Mouse (Mus musculus): ENCODE measurements at regions not wholly inside any gene's neighbourhood (a gene's known extent, or its start where the extent isn't known, plus 50 kb on each side); places are given as distances from the start of the nearest gene placed in this dataset.

DNA sequence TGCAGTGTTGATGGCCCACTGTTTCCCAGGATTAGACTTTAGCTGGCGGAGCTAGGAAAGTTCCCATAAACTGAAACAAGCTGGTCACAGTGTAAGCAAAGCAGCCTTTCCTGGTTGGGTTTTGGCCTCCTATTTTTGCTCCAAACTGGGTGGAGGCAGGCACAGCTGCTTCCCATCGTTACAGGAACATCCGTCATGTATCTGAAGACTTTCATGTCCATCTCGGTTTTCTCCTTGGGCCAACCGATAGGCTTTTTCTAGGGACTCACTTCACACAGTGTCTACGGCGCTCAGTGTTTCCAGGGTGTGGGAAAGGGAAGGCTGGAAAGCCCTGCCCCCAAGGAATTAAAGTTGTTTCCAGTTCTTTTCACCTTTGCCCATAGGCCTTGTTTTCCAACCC is 158.6 kb downstream of the Ndfip2 start:
- no peak for DNase-seq (ENCODE audit: low spot score)

GRCm38 (mm10) chr14:105404662-105405061 is 146.3 kb downstream of the Ndfip2 start:
- DNase-seq (ENCODE audit: low spot score): no peak

- DNase-seq (ENCODE audit: low spot score): no peak
These were observed 145.9 kb downstream of the Ndfip2 start for GRCm38 (mm10) chr14:105404241-105404640.

DNA sequence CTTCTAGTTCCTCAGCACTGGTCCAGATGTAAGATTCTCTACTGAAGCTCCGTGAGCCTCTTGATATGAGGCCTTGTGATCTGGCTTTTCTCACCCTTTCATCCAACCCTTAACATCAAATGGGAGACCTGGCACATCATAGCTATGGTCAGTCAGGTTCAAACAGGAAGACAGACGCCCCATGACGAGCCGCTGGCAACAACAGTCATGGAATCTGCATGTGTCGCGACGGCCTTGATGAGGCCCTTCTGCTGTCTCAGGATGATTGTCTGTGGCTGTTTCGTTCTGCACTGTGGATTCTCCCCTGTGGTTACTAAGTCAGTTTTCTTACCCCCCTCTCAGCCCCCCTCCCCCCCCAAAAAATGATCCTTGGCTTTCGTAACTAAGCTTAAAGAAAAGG is 144.9 kb downstream of the Ndfip2 start:
- no peak for DNase-seq (ENCODE audit: low spot score)

GRCm38 (mm10) chr14:105402556-105402955 is 144.2 kb downstream of the Ndfip2 start:
- DNase-seq (ENCODE audit: low spot score): no peak

- DNase-seq (ENCODE audit: low spot score): peak; percentile 81
These were observed 139.1 kb downstream of the Ndfip2 start for GRCm38 (mm10) chr14:105397467-105397866.

DNA sequence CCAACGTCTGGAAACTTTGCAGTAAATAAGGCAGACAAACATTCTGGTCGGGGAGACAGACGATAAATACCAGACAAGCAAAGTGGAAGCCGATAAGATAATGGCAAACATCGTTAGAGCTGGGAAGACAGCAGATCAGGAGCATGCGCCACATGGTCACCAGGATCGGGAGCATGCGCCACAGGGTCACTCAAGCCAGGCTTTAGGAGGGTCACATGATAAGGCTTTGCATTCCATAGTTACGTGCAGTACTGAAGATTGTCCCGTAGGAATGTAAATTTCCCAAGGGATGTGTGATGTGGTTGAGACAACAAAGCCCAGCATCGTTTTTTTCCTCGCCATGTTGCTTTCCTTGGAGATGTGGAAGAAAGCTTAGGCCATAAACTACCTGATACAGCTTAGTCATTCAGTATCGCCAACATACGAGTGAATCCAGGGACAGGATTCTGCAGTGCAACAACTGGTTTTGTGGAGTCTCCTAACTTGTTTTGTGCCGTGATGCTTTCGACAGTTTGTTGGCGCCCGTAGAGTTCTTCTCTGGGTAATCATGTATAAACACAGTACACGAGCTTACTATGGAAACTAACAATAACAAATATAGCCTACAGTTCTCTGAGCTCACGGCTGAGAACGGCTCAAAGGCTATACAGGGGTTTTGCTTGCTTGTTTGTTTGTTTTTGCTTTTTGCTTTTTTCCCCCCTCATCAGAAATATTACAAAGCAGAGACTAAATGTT is 133.9 kb downstream of the Ndfip2 start:
- no peak for DNase-seq (ENCODE audit: low spot score)

DNA sequence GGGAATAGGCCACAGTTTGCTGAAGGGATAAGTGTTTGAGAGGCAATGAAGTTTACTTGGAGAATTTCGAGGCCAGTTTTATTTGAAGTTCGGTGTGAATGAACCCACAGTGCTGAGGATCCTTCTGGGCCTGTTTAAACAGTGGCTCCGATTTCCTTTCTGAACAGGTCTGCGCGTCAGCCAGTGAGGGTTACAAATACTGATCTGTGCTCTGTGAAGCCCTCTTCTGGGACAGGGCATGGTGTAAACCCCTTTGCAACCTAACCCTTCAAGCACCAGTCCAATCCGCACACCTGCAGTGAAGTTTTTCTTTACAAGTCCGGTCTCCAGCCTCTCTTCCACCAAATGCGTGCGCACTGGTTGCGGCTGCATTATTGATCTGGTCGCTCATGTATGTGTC is 133.1 kb downstream of the Ndfip2 start:
- DNase-seq (ENCODE audit: low spot score): no peak

DNA sequence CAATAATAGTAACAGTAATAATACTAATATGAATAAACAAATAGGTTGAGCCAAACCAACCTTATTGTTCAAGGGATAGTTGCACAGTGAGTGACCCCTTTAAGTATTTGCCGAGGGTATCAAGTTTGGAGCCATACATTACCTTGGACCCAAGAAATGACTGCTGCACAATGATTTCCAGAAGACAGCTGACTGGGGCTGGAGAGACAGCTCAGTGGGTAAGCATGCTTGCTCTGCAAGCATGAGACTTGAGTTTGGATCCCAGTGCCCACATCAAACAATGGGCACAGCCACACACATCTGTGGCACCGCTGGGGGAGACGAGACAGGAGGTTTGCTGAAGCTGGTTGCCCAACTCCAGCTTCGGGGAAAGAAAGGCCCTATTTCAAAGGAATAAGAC is 126.7 kb downstream of the Ndfip2 start:
- DNase-seq (ENCODE audit: low spot score): no peak

- no peak for DNase-seq (ENCODE audit: low spot score)
These were observed 125.0 kb downstream of the Ndfip2 start for GRCm38 (mm10) chr14:105383382-105383781.

- no peak for DNase-seq (ENCODE audit: low spot score)
These were observed 121.7 kb downstream of the Ndfip2 start for GRCm38 (mm10) chr14:105380101-105380500.

DNA sequence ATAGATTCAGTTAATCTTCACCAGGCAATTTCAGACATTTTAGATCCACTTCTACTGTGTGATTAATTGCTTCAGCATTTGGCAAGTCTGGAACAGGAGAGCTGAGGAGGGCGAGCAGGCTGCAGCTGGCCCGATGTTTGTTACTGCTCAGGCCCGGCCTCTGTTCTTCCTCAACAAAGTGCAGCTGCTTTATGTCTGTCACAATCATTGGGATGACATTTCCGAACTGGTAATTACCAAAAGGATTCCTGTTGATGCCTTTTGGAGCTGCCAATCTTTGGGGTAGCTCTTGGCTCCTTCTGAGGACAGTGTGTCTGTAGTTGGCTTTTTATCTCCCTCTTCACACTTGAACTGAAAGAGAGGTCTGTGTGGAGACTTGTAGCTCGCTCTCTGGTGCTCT is 119.4 kb downstream of the Ndfip2 start:
- no peak for DNase-seq (ENCODE audit: low spot score)

GRCm38 (mm10) chr14:105377035-105377621 is 118.8 kb downstream of the Ndfip2 start:
- DNase-seq (ENCODE audit: low spot score): no peak

- no peak for DNase-seq (ENCODE audit: low spot score)
These were observed 111.5 kb downstream of the Ndfip2 start for GRCm38 (mm10) chr14:105369637-105370435.

GRCm38 (mm10) chr14:105360530-105360929 is 102.2 kb downstream of the Ndfip2 start:
- DNase-seq (ENCODE audit: low spot score): peak; percentile 42

GRCm38 (mm10) chr14:105359829-105360228 is 101.5 kb downstream of the Ndfip2 start:
- no peak for DNase-seq (ENCODE audit: low spot score)
